Mouse (Mus musculus): Measurements from ENCODE around the gene Gm49353.

DNA sequence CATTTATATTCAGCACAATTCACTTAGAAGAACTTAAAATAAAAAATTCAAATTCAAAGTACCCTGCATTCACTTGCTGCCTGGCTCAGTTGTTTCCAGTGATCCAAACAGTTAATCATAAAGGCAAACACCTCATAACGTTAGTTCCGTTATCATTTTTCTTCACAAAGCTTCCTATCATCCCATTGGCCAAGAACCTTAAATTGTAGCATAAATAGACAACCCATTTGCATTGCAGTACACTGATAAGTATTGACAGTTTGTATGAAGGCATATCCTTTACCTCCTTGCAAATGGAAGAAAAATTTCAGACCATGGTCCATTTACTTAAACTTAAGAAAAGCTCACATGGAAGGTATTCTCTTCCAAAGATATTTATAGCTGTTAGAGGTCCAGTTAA, 37.1 kb upstream of the Gm49353 start:
- TF ChIP-seq CTCF (IDR thresholded peaks at IDR 0.05; ENCODE audit: low read depth, low read length) (no peak), POLR2A (IDR thresholded peaks at IDR 0.05; ENCODE audit: borderline replicate concordance, low read depth, low read length) (no peak)
